Mouse (Mus musculus): ENCODE measurements around the gene Ecpas.

DNA sequence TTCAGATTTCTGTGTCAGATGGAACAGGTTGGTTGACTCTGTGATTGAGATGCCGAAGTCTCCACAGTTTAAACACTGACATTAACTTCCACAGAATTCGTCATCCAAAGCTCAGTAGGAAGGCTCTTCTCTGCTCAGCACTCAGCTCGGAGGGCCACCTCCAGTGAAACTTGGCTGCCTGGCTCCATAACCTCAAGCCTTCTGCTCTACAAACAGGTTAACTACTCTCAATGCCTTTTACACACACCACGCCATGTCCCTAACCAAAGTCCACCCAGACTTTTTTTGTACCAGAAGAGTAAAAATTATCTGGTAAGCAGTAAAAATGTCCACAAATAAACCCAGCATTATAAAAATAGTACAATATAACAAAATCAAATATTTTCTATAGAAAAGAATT, 15.1 kb downstream of the Ecpas start:
- TF ChIP-seq CTCF (IDR thresholded peaks at IDR 0.05; ENCODE audit: extremely low read depth, insufficient read depth, low read length) = no peak
- no peak for TF ChIP-seq POLR2A (IDR thresholded peaks at IDR 0.05; ENCODE audit: extremely low read depth, insufficient read depth, low read length)
